Mouse (Mus musculus): ENCODE data around the gene Gm10135. TPM values are rescaled to one million over a fixed set of nuclear protein-coding genes. Genes with fewer than 3 reads are reported as not detected.
"Not testable (repeated sequence)": the region's sequence is repeated elsewhere in the genome, so short reads cannot be mapped to it uniquely, and the experiment has no call there.

The Gm10135 gene
- total RNA-seq, 4 experiments from 2014 or later = not detected

DNA sequence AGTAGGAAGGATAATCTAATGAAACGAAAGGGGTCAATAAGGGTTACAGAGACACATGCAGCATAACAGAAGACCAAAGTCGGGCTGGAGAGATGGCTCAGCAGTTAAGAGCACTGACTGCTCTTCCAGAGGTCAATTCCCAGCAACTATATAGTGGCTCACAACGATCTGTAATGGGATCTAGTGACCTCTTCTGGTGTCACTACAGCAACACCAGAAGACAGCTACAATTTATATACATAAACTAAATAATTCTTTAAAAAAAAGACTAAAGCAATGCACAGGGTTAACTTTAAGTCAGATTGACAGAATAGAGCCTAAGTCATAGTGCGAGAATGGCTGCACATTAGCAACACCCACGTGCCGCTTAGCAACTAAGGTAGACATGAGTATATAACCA, 14.4 kb downstream of the Gm10135 start:
- no peak for DNase-seq (ENCODE audit: low spot score)

DNA sequence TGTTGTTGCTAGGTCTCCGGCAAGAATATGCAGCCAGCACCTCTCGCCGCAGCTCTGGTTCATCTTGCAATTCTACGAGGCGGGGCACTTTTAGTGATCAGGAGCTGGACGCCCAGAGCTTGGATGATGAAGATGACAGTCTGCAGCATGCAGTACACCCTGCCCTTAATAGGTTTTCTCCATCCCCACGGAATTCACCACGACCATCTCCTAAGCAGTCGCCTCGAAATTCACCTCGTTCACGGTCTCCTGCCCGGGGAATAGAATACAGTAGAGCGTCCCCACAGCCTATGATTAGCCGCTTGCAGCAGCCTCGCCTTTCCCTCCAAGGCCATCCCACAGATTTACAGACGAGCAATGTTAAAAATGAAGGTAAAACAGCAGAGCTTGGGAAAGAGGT, 17.2 kb downstream of the Gm10135 start:
- DNase-seq (ENCODE audit: low spot score) = no peak

DNA sequence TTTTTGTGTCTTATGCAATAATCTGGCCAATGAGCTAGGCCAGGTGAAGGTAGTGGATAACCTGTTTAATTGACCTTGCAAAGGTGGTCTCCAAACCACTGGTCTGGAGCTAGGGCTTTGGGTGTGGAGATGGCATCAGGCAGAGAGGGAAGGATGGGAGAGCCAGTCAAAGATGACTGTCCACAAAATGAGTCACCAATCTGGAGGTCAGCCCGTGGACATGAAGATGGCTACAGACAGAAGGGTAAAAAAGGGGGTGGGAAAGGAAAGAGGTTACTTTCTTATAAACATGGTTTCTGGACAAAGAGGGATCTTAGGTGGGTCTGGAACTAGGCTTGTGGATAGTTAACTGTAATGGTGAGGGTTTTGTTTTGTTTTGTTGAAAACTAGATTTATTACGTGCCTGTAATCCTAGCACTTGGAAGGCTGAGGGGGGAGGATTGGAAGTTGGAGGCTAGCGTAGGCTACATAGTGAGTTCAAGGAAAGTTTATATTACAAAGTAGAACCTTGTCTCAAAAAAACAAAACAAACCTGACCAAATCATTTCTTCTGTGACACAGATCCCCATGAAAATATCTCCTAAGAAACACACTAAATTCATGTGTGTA, 20.4 kb downstream of the Gm10135 start:
- no peak for DNase-seq (ENCODE audit: low spot score)

DNA sequence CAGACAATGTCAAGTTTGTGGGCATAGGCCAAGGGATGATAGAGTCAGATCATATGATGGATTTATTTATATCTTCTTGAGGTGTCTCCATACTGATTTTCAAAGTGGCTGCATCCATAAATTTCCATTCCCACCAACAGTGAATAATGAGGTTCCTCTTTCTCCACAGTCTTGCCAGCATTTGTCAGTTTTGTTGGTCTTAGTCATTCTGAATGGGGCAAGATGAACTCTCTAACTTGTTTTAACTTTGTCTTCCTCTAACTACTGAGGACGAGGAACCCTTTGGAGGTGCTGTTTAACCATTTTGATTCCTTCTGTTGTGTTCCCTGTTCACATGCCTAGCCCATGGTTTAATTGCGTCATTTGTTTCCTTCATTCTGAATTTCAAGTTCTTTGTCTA, 24.2 kb downstream of the Gm10135 start:
- DNase-seq (ENCODE audit: low spot score) = no peak

DNA sequence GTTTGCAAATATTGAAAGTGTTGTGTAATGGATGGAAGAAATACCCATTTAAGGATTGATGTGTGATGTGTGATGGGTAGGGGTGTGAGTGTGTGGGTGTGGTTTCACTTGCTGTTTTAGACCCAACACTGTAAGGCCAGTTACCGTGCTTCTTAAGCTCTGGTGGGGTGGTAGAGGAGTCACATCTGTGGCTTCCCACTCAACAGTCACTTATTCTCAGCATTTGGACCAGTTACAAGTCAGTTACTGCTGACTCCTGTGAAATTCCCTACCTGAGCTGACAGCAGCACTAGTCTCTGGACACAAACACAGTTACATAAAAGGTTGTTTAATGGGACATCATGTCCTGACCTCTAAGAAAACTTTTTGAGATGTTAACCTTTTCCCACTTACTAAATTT, 26.4 kb downstream of the Gm10135 start:
- no peak for DNase-seq (ENCODE audit: low spot score)

DNA sequence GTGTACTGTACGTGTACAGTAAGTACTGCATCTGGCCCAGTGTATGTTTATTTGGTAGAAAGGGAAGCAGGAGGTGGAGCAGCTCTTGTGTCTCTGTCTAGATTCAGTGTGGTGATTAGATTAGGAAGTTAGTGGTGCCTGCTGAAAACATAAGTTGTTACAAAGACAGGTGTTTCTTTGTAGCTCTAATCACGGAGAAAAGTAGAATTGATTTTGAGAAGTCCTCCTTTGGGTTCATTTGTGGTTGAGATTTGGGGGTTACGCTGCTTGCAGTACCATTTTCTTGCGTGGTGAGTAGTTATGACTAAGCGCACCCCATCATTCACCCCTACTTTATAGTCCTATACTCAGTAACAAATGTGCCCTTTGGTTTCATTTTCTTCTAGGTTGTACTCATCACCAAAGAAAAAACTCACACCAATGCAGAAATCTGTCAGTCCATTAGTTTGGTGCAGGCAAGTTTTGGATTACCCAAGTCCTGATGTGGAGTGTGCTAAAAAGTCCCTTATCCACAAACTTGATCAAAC, 33.5 kb downstream of the Gm10135 start:
- DNase-seq (ENCODE audit: low spot score) = no peak

DNA sequence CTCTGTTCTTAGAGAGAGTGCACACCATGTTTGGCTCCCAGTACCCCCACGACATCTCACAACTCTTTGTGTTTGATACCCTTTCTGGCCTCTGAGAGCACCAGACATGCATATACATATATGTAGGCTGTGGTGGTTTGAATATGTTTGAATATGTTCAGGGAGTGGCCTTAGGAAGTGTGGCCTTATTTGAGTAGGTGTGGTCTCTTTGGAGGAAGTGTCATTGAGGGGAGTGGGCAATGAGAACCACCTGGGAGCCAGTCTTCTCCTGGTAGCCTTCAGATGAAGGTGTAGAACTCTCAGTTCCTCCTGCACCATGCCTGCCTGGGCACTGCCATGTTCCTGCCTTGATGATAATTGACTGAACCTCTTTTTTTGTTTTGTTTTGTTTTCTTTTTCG, 35.2 kb downstream of the Gm10135 start:
- DNase-seq (ENCODE audit: low spot score) = no peak

DNA sequence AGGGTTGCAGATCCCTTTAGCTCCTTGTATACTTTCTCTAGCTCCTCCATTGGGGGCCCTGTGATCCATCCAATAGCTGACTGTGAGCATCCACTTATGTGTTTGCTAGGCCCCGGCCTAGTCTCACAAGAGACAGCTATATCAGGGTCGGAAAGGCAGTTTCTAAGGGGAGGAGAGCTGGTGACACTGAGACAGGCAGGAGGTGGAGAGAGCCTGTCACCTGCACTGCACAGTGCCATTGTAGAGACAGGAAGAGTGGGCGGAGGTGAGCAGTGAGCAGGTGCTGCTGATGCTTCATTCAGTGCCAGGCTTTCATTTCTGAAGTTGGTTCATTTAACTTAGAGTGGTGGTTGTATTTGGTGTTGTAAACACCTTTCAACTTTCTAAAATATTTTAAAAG, 36.1 kb downstream of the Gm10135 start:
- not testable (repeated sequence) for DNase-seq (ENCODE audit: low spot score)

DNA sequence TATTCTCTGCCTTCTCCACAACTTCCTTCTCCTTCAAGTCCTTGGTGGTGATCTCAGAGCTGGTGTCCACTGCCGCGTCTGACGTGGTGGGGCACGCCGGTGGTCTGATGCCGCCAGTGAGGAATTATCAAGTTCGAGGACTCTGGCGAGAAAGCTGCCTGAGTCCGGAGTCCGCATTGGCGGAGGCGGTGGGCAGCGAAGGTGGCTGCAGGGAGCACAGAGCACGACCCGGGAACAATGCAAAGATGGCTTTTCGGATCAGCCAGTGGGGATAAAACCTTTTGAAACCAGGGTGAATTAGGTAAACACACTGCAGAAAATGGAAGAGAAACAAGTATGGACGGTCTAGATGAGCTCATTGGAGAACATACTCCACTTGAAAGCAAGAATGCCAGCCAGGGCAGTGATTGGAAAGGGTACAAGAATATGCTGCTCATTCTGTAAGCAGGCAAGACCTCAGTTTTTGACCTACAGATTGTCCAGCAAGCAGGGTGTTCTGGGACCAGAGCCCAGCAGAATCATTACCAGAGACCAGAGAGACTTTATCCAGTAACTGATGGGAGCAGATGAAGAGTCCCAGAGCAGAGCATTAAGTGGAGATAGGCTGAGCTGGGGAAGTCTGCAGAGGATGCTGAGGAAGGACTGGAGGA, 41.4 kb downstream of the Gm10135 start:
- peak; percentile 21 for DNase-seq (ENCODE audit: low spot score)

DNA sequence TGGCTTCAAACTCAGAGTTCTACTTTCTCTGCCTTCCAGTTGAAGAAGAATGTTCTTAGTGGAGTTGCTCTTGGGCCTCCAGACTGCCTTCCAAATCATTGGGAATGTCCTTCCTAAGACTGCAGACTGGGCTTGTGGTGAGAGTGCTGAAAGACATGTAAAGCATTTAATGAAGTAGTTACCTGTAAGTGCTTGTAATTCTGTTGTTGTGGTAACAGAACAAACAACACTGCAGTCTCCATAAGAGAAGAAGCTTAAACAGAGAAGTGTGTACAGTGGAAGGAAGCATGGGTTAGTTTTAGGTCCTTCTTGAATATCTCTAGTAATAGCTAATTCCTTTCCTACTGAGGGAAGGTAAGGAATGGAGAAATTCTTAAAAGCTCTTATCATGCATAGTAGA, 47.4 kb downstream of the Gm10135 start:
- no peak for DNase-seq (ENCODE audit: low spot score)

DNA sequence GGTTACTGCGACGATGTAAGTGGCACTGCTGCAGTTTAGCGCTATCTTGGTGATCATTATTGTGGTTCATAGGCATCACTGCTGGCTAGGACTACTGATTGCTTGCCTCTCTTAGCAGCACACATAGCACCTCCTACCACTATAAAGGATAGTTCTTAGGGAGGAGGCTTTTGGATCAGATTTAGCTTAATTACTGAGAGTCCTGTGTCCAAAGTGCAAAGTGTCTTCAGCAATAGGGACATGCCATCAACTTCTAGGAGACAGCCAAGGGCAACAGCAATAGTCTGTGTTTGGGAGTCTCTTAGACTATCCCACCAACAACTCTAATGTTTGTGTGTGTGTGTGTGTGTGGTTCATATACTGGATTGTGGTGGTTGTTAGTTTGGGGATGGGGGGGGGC, 51.7 kb downstream of the Gm10135 start:
- no peak for DNase-seq (ENCODE audit: low spot score)

DNA sequence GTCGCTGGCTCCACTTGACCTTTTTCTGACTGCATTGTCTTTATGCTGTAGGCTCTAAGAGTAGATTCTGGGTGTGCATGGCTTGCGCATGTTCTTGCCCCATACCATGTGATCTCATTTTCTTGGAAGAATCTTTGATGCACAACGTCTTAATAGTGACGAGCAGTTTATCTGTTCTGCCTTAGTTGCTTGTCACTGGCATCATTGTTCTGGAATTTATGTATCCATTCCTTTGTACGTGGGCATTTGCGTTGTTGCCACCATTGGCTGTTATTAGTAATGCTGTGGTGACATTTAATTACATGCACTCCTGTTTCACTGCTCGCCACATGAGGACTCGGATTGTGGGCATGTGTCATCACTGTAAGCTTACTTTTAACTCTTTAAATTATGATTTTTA, 53.3 kb downstream of the Gm10135 start:
- no peak for DNase-seq (ENCODE audit: low spot score)

DNA sequence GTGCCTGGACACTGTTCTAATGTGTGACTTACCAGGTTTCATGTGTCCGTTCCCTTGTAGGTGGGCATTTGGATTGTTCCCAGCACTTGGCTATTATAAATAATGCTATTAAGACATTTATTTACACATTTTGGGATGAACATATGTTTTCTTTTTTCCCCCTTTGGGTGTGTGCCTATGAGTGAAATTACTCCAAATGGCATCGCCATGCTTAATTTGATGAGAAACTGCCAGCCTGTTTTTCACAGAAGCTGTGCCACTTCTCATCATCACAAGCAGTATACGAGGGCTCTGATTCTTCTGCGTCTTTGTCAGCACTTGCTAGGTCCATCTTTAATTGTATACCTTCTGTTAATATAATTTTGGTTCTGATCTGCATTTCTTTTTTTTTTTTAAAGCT, 54.1 kb downstream of the Gm10135 start:
- no peak for DNase-seq (ENCODE audit: low spot score)

DNA sequence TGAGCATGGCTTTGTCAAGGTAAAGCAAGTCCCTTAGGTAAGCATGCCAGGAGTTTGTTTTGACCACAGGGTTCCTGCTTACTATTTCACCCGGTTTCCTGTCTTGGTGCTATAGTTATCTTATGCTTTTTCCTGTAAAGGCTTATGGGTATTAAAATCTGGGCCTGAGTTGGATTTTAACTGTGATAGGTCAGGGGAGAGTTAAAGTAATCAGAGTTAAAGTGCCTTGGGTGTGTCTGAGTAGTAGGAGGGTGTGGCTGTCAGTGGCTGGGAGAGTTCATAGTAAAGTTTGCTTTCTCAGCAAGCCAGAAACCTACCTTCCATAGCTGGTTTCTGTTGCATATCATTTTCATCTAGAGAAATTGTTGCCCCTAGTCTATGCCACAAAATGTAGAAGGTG, 57.7 kb downstream of the Gm10135 start:
- no peak for DNase-seq (ENCODE audit: low spot score)

DNA sequence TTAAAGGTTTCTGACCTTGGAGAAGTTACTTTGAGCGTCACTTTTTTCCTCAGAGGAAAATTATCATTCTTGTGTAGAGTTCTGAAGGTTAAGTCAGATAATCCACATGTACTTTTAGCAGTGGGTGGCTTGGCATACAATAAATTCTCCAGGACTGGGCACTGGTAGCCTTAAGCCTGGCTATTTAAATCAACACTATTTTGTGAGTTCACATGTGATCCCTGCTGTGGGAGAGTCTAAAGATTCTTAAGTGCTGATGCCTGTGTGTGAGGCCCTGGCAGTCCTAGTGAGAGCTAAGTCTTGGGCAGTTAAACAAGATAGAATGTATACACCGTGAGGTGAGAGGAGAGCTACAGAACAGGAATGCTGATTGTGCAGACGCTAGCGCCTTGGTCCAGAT, 58.5 kb downstream of the Gm10135 start:
- no peak for DNase-seq (ENCODE audit: low spot score)

Other genes with a start within 250 kb of the Gm10135 start
- gene Txk, start 221.9 kb downstream of the Gm10135 start, total RNA-seq (2022) = under 1 TPM in 2 of 4 experiments, not detected in 2; 0.06 to 0.08 TPM
- gene Tec, start 106.2 kb downstream of the Gm10135 start, total RNA-seq (2022) = 10 to 100 TPM; 13.2 to 14.5 (median 13.5) TPM
- gene Slain2, start 60.4 kb downstream of the Gm10135 start, total RNA-seq (2022) = 100 to 1,000 TPM; 140 to 190 (median 176) TPM
- gene Slc10a4, start 32.2 kb upstream of the Gm10135 start, total RNA-seq (2022) = under 1 TPM in 1 of 4 experiments, not detected in 3; 0.11 TPM